Mouse (Mus musculus): ENCODE results near the gene Arl16. TPM values are rescaled to one million over a fixed set of nuclear protein-coding genes. Genes with fewer than 3 reads are reported as not detected.
"Not testable (repeated sequence)": the region's sequence is repeated elsewhere in the genome, so short reads cannot be mapped to it uniquely, and the experiment has no call there.

Arl16 gene
- polyA plus RNA-seq (2014; fragmentation: Nextera tagmentation; extraction: Ambion mirVana) = 65.5 and 68.1 TPM in 2 replicates

DNA sequence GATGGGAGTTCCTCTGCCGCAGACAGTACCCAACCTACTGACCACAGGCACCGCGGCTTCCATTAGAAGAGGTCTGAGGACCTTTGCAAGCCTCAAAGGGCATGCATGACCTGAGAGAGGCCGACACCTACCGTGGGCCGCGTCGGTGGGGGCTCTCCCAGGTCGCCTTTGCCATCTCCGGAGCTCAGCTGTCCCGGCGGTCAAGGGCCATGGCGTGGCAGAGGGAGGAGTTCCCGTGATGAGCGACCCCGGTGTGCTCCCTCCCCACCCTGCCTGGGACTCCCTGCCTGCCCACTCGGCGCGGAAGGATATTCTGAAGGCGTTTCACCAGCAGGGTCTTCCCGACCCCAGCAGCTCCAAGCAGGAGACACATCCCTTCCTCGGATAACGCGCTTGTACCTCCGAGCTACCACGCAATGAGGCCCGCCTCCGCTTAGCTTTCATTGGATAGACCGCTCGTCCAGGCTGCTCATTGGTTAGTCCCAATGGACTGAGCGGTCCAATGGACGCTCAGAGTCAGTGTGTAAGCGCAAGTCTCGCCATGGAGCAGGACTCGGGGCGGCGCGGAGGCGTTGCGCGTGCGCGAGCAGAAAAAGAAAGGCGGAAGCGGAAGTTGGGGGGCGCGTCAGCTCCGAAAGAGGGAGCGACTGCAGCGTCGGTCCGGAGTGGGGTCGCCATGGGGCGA, at the start of gene Arl16:
Gene Arl16, minus strand, starts transcription at position 557 of the 685 bp plus-strand sequence.
- Histone ChIP-seq H3K36me3 (ENCODE audit: control insufficient read depth, insufficient read depth, low read length) (peaks cover 43% of the 10 kb centered on the region), H3K4me1 (ENCODE audit: control insufficient read depth, insufficient read depth, low read length) (peaks cover 20% of the 10 kb centered on the region), H3K9me3 (ENCODE audit: control insufficient read depth, low read length) (no peaks in the 10 kb centered on the region), H3K4me3 (ENCODE audit: low read depth, low read length) (peak within 1 kb of the TSS; percentile 77), H3K4me2 (ENCODE audit: low read depth, low read length) (peak within 1 kb of the TSS; percentile 63), H3K27ac (ENCODE audit: low read depth, low read length) (peak within 1 kb of the TSS; percentile 80), H3K27me3 (ENCODE audit: control insufficient read depth, insufficient read depth, low read length) (no peaks in the 10 kb centered on the region), H3K9ac (replicated peaks; ENCODE audit: low read depth, low read length) (peak within 1 kb of the TSS; percentile 74)
- under 1% methylated on average over 54 of the region's 54 CpGs for WGBS
- ATAC-seq (ENCODE audit: low read depth) = peak; percentile 100

DNA sequence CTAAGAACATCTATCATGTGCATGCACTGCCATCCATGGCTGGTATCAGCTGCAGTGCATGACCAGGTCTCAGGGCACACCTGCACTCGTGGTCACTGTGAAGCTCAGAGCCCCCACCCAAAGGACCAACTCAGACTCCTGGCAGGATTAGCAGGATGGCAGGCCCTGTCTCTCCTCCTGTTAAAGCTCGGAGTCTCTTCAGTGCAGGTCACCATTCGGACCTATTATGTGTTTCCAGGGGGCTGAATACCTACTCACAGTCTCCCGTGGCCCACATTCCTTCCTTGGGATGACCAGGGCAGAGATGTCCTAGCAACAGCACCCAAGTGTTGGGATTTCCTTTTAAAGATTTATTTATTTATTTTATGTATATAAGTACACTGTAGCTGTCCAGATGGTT, 49.7 kb upstream of the Arl16 start:
- ATAC-seq (ENCODE audit: low read depth) = no peak
- Histone ChIP-seq H3K27ac (ENCODE audit: low read depth, low read length) (no peak overlapping the region), H3K36me3 (ENCODE audit: control insufficient read depth, insufficient read depth, low read length) (no peaks in the 10 kb centered on the region), H3K27me3 (ENCODE audit: control insufficient read depth, insufficient read depth, low read length) (no peaks in the 10 kb centered on the region), H3K4me1 (ENCODE audit: control insufficient read depth, insufficient read depth, low read length) (no peaks in the 10 kb centered on the region), H3K4me2 (ENCODE audit: low read depth, low read length) (no peak overlapping the region), H3K9ac (replicated peaks; ENCODE audit: low read depth, low read length) (no peak overlapping the region), H3K9me3 (ENCODE audit: control insufficient read depth, low read length) (no peaks in the 10 kb centered on the region), H3K4me3 (ENCODE audit: low read depth, low read length) (no peak overlapping the region)
- WGBS = 79% methylated on average over 4 of the region's 4 CpGs

DNA sequence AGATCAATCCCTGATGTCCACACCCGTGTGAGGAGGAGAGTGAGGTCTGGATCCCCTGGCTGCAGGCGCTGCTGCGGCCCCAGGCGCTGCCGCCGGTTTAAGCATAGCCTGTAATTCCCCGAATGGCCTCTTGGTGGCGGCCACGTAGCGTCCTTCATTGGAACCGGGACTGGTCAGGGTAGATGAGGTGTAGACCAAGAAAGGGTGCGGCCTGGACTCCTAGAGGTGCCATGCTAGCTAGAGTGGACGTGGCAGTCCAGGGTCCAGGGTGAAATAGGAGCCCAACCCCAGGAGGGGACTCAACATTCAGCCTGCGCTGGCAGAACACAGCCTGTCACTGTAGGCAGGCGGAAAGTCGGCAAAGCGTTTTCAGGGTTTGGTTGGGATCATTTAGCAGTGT, 48.2 kb upstream of the Arl16 start:
- no peaks in the 10 kb centered on the region for H3K36me3 ChIP-seq (ENCODE audit: control insufficient read depth, insufficient read depth, low read length)
- H3K4me2 ChIP-seq (ENCODE audit: low read depth, low read length) = no peak overlapping the region
- WGBS = 18% methylated on average over 17 of the region's 17 CpGs
- no peak overlapping the region for H3K4me3 ChIP-seq (ENCODE audit: low read depth, low read length)
- H3K9ac ChIP-seq (replicated peaks; ENCODE audit: low read depth, low read length) = no peak overlapping the region
- peak; percentile 66 for ATAC-seq (ENCODE audit: low read depth)
- H3K27ac ChIP-seq (ENCODE audit: low read depth, low read length) = no peak overlapping the region
- no peaks in the 10 kb centered on the region for H3K27me3 ChIP-seq (ENCODE audit: control insufficient read depth, insufficient read depth, low read length)
- H3K9me3 ChIP-seq (ENCODE audit: control insufficient read depth, low read length) = no peaks in the 10 kb centered on the region
- H3K4me1 ChIP-seq (ENCODE audit: control insufficient read depth, insufficient read depth, low read length) = peaks cover 2% of the 10 kb centered on the region; the same call in 1 of the 2 replicates

DNA sequence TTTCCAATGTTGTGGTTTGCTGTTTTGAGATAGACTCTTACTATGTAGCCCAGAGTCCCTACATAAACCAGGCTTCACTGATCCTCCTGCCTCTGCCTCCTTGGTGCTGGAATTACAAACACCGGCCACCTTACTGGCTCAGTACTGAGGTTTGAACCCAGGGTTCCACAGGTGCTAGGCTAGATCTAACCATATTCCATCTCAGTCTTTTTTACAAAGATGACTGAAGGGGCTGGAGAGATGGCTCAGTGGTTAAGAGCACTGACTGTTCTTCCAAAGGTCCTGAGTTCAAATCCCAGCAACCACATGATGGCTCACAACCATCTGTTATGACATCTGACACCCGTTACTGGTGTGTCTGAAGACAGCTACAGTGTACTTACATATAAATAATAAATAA, 46.9 kb upstream of the Arl16 start:
- H3K9me3 ChIP-seq (ENCODE audit: control insufficient read depth, low read length); H3K36me3 ChIP-seq (ENCODE audit: control insufficient read depth, insufficient read depth, low read length); H3K4me1 ChIP-seq (ENCODE audit: control insufficient read depth, insufficient read depth, low read length); H3K9ac ChIP-seq (replicated peaks; ENCODE audit: low read depth, low read length); H3K27me3 ChIP-seq (ENCODE audit: control insufficient read depth, insufficient read depth, low read length); H3K27ac ChIP-seq (ENCODE audit: low read depth, low read length); H3K4me3 ChIP-seq (ENCODE audit: low read depth, low read length); H3K4me2 ChIP-seq (ENCODE audit: low read depth, low read length); ATAC-seq (ENCODE audit: low read depth): not testable (repeated sequence)
- WGBS = 93% methylated on average over 2 of the region's 2 CpGs

DNA sequence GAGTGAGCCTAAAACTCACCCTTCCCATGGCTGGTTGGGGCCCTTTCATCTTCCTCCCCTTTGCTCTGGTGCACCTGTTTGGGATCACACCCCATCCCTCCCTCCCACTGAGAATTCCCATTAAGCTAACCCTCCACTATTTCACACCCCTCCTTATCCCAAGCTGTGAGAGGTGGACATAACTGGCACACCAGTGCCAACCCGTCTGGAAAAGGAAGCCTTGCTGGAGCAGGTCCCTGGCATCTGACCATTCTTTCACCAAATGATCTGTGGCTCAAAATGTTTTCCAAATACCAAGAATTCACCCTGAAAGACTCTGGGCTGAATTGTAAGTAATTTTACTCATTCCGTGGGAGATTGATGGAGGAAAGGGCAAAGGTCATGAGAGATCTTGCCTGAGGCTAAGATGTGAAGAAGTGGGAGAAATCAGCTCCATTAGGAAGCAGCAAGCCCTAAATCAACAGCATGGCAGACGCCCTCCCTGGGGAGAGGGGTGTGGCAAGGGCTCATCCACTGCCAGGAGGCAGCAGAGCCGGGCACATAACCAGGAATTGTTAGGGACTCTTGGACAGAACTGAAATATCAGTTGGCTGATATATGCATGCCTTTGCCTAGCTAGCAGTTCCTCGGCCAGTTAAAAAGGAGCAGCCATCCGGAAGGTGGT, 45.5 kb upstream of the Arl16 start:
- Histone ChIP-seq H3K9ac (replicated peaks; ENCODE audit: low read depth, low read length) (no peak overlapping the region), H3K9me3 (ENCODE audit: control insufficient read depth, low read length) (no peaks in the 10 kb centered on the region), H3K27me3 (ENCODE audit: control insufficient read depth, insufficient read depth, low read length) (no peaks in the 10 kb centered on the region), H3K4me2 (ENCODE audit: low read depth, low read length) (no peak overlapping the region), H3K4me1 (ENCODE audit: control insufficient read depth, insufficient read depth, low read length) (peaks cover 4% of the 10 kb centered on the region; the same call in 1 of the 2 replicates), H3K27ac (ENCODE audit: low read depth, low read length) (no peak overlapping the region), H3K4me3 (ENCODE audit: low read depth, low read length) (no peak overlapping the region), H3K36me3 (ENCODE audit: control insufficient read depth, insufficient read depth, low read length) (no peaks in the 10 kb centered on the region)
- WGBS = 24% methylated on average over 6 of the region's 6 CpGs
- no peak for ATAC-seq (ENCODE audit: low read depth)

DNA sequence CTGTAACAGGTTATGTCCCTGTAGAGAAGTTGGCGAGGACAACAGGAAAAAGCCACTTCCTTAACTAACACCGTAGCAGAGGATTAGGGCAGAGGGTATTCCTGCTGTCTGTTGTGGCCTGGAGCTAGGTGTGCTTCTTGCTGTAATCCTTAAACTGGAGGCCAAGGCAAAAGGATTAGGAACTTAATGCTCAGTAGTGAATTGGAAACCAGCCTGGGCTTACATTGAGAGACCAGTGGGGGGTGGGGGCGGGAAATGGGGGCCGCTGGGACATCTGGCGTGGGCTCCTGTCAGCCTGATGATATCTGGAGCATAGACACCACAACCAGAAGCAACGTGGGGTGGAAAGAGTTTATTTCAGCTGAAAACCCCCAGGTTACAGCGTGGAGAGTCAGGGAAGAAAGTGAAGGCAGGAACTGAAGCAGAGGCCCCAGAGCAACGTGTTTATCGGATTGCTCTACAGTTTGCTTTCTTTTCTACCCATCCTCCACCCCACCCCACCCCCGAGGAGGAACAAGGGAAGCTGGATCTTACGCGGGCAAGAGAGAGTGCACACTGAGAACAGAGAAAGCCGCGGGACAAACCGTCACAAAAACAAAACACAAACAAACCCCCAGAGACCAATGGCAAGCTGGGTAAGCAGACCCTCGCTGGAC, 43.1 kb upstream of the Arl16 start:
- H3K27ac ChIP-seq (ENCODE audit: low read depth, low read length) = no peak overlapping the region
- H3K4me3 ChIP-seq (ENCODE audit: low read depth, low read length) = no peak overlapping the region
- peaks cover 4% of the 10 kb centered on the region; the same call in 1 of the 2 replicates for H3K4me1 ChIP-seq (ENCODE audit: control insufficient read depth, insufficient read depth, low read length)
- 13% methylated on average over 16 of the region's 16 CpGs for WGBS
- no peak overlapping the region for H3K9ac ChIP-seq (replicated peaks; ENCODE audit: low read depth, low read length)
- no peaks in the 10 kb centered on the region for H3K27me3 ChIP-seq (ENCODE audit: control insufficient read depth, insufficient read depth, low read length)
- H3K4me2 ChIP-seq (ENCODE audit: low read depth, low read length) = peak overlapping the region; percentile 24; the same call in 1 of the 2 replicates
- no peaks in the 10 kb centered on the region for H3K9me3 ChIP-seq (ENCODE audit: control insufficient read depth, low read length)
- no peaks in the 10 kb centered on the region for H3K36me3 ChIP-seq (ENCODE audit: control insufficient read depth, insufficient read depth, low read length)
- ATAC-seq (ENCODE audit: low read depth) = no peak

DNA sequence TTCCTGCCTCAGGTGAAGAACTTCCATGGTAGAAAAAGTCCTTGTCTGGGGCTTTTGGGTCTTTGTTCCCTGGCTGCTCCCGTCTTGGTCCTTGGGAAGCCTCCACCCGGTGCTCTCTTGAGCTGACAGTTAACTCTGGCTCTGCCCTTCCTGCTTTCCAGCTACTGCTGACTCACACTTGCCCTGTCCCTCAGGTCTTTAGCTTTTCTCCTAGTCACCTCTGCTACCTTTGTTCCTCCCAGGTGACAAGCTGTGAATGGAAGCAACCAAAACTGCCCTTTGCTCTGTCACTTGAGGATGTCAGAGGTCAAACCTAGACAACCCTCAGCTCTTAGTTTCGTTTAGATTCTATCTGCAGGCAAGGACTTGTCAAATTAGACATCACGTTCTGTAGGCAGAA, 42.5 kb upstream of the Arl16 start:
- ATAC-seq (ENCODE audit: low read depth) = no peak
- Histone ChIP-seq H3K4me3 (ENCODE audit: low read depth, low read length) (no peak overlapping the region), H3K27me3 (ENCODE audit: control insufficient read depth, insufficient read depth, low read length) (no peaks in the 10 kb centered on the region), H3K9me3 (ENCODE audit: control insufficient read depth, low read length) (no peaks in the 10 kb centered on the region), H3K36me3 (ENCODE audit: control insufficient read depth, insufficient read depth, low read length) (no peaks in the 10 kb centered on the region), H3K4me2 (ENCODE audit: low read depth, low read length) (no peak overlapping the region), H3K9ac (replicated peaks; ENCODE audit: low read depth, low read length) (no peak overlapping the region), H3K4me1 (ENCODE audit: control insufficient read depth, insufficient read depth, low read length) (peaks cover 4% of the 10 kb centered on the region; the same call in 1 of the 2 replicates), H3K27ac (ENCODE audit: low read depth, low read length) (no peak overlapping the region)
- 64% methylated on average over 4 of the region's 4 CpGs for WGBS

DNA sequence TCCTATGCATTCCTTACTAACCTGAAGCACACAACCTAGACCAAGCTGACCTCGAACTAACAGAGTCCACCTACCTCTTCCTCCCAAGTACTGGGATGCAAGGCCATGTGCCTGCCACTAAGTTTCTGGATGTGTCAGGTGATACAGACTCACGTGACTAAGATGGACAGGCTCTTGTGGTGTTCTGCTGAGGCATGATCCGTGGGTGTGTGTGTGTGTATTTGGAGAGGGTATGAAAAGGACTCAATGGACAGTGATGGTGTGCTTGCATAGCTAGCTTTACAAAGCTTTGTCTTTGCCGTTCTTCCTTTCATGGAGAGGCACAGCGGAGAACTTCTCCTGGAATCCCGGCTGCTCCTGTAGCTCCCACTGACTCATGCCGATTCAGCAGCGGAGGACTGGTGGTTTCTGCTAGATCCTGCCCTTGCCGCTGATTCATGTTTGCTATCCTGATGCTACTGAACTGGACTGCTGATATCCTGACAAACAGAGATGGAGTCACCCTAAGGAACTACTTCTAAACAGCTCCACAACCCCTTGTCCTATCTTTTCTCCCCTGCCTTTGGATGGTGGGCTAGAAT, 41.0 kb upstream of the Arl16 start:
- Histone ChIP-seq H3K4me2 (ENCODE audit: low read depth, low read length) (no peak overlapping the region), H3K9me3 (ENCODE audit: control insufficient read depth, low read length) (no peaks in the 10 kb centered on the region), H3K4me1 (ENCODE audit: control insufficient read depth, insufficient read depth, low read length) (peaks cover 4% of the 10 kb centered on the region; the same call in 1 of the 2 replicates), H3K27me3 (ENCODE audit: control insufficient read depth, insufficient read depth, low read length) (no peaks in the 10 kb centered on the region), H3K27ac (ENCODE audit: low read depth, low read length) (no peak overlapping the region), H3K4me3 (ENCODE audit: low read depth, low read length) (no peak overlapping the region), H3K36me3 (ENCODE audit: control insufficient read depth, insufficient read depth, low read length) (no peaks in the 10 kb centered on the region), H3K9ac (replicated peaks; ENCODE audit: low read depth, low read length) (no peak overlapping the region)
- WGBS = 89% methylated on average over 9 of the region's 9 CpGs
- no peak for ATAC-seq (ENCODE audit: low read depth)

All from neural tube, embryonic 14.5 days (tissue).